Mouse (Mus musculus) liver, adult 2 months (tissue): ENCODE results near the gene Epha8.

Source experiments
- CTCF ChIP-seq: fragments of 200-500 bp; IDR thresholded peaks from 2 replicates; pipeline ENCODE4 v1.5.1; 2011; ENCODE audit warnings: low read depth, low read length, control low read depth
- POLR2A ChIP-seq: fragments of 200-500 bp; IDR thresholded peaks from 2 replicates; pipeline ENCODE4 v1.6.1; 2011; ENCODE audit warnings: low read length, control low read depth; ENCODE audit not compliant: insufficient read depth; ENCODE audit errors: extremely low read depth

DNA sequence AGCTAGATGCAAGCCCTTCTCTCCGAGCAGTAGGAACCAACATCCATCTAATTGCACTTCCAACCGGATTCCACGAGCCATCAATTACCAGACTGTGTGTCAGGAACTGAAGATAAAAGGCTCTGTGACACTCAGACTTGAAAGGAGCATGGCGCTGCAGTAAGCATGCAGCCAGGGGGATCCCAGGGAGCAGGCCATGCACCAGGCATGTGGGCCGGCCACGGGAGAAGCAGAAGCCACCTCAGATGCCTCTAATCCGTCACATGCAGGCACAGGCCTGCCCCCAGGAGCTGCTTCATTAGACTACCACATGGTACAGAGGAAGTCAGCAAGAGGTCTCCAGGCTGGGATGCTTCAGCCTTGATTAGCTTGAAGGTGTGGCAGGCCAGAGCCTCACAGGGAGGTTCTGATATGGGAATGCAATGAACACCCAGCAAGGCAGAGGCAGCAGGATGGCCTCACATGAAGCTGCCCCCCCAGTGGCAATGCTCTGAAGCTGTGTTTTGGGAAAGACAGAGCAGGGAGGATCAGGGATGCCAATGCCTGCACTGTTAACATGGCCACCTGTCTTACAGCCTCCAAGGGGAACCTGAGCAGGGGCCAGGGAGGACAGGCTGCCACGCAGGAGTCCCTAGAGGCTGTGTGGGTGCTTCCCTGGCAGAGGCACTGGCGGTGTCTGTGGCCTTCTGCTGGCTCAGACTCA, 25.5 kb upstream of the Epha8 start:
- no peak for TF ChIP-seq CTCF
- no peak for TF ChIP-seq POLR2A
